Mouse (Mus musculus) kidney, adult 10 weeks (tissue): Measurements from ENCODE around the gene Krt9. TPM values are rescaled to one million over a fixed set of nuclear protein-coding genes. Genes with fewer than 3 reads are reported as not detected.

ENCODE experiments used
- polyA plus RNA-seq: library from polyadenylated mRNA; stranded (reverse); fragments of 350-450 nt; fragmentation: Illumina TruSeq; extraction: RNeasy Lipid Tissue Mini Kit (QIAGEN cat#74804); gene quantifications from one replicate; pipeline ENCODE4 v1.2.3, GENCODE M21; 2014; ENCODE audit warnings: low read depth, low replicate concordance

Gene Krt9
- not detected for polyA plus RNA-seq

GRCm38 (mm10) chr11:100192992-100193391, at the start of gene Krt9:
Gene Krt9 (minus strand): TSS chr11:100193246.

GRCm38 (mm10) chr11:100207498-100207897, 14.5 kb upstream of the Krt9 start, which contains the start of gene Krt14:
Gene Krt14 (minus strand): TSS chr11:100207548.

GRCm38 (mm10) chr11:100148615-100149330, 44.3 kb downstream of the Krt9 start, which contains the start of gene Krt19:
Gene Krt19 (minus strand): TSS chr11:100148665.

Other genes with a start within 250 kb of the Krt9 start
- gene Krtap9-5, start 244.8 kb downstream of the Krt9 start, polyA plus RNA-seq: not detected
- gene Krtap29-1, start 214.2 kb downstream of the Krt9 start, polyA plus RNA-seq: not detected
- gene Krtap16-1, start 206.6 kb downstream of the Krt9 start, polyA plus RNA-seq: not detected
- gene Krtap17-1, start 199.3 kb downstream of the Krt9 start, polyA plus RNA-seq: not detected
- not detected for gene Krt33a, start 177.0 kb downstream of the Krt9 start, polyA plus RNA-seq
- gene Krt33b, start 163.4 kb downstream of the Krt9 start, polyA plus RNA-seq: not detected
- gene Krt34, start 151.7 kb downstream of the Krt9 start, polyA plus RNA-seq: not detected
- not detected for gene Krt31, start 142.7 kb downstream of the Krt9 start, polyA plus RNA-seq
- gene Krt32, start 105.0 kb downstream of the Krt9 start, polyA plus RNA-seq: not detected
- gene Krt35, start 97.0 kb downstream of the Krt9 start, polyA plus RNA-seq: not detected
- not detected for gene Krt36, start 87.6 kb downstream of the Krt9 start, polyA plus RNA-seq
- not detected for gene Krt13, start 71.7 kb downstream of the Krt9 start, polyA plus RNA-seq
- not detected for gene Krt15, start 57.3 kb downstream of the Krt9 start, polyA plus RNA-seq
- gene Krt19, start 44.6 kb downstream of the Krt9 start, polyA plus RNA-seq: not detected
- gene Krt14, start 14.3 kb upstream of the Krt9 start, polyA plus RNA-seq: not detected
- gene Krt16, start 55.7 kb upstream of the Krt9 start, polyA plus RNA-seq: not detected
- not detected for gene Krt17, start 67.8 kb upstream of the Krt9 start, polyA plus RNA-seq
- not detected for gene Krt42, start 76.6 kb upstream of the Krt9 start, polyA plus RNA-seq
- 1,697 TPM for gene Eif1, start 126.6 kb upstream of the Krt9 start, polyA plus RNA-seq
- not detected for gene Gast, start 141.2 kb upstream of the Krt9 start, polyA plus RNA-seq
- gene Hap1, start 162.9 kb upstream of the Krt9 start, polyA plus RNA-seq: 0.49 TPM
- 2.7 TPM for gene Jup, start 204.5 kb upstream of the Krt9 start, polyA plus RNA-seq
- 4.2 TPM for gene P3h4, start 221.6 kb upstream of the Krt9 start, polyA plus RNA-seq
- not detected for gene Fkbp10, start 222.5 kb upstream of the Krt9 start, polyA plus RNA-seq
- gene Nt5c3b, start 248.6 kb upstream of the Krt9 start, polyA plus RNA-seq: 8.2 TPM
- gene Klhl10, start 248.7 kb upstream of the Krt9 start, polyA plus RNA-seq: not detected